ENCODE assay signal across 8 mouse cellular contexts in genomic region chr3:54154844-54155638, GRCm38 (mm10). TPM values are rescaled to one million over a fixed set of nuclear protein-coding genes. Genes with fewer than 3 reads are reported as not detected.
DNase-seq lines count a peak whose midpoint lies in the region; ATAC-seq lines count a peak whose summit lies in the region.

No protein-coding gene starts in this region.

- H3K36me3 ChIP-seq in heart, embryonic 13.5 days = no peaks in the 10 kb centered on the region

- H3K4me2 ChIP-seq in heart, embryonic 13.5 days = peak overlapping the region; percentile 90

- peak overlapping the region; percentile 69; the same call in 1 of the 2 replicates for H3K9ac ChIP-seq in heart, embryonic 13.5 days

- H3K9me3 ChIP-seq in heart, embryonic 13.5 days = no peaks in the 10 kb centered on the region

- H3K4me3 ChIP-seq in heart, embryonic 13.5 days = peak overlapping the region; percentile 57

- 2% methylated on average over 16 of the region's 16 CpGs for whole genome bisulfite sequencing in heart, embryonic 13.5 days

- H3K4me1 ChIP-seq in heart, embryonic 13.5 days = peaks cover 26% of the 10 kb centered on the region

- no peak overlapping the region for H3K27ac ChIP-seq in heart, embryonic 13.5 days (replicated peaks)

- no peak for ATAC-seq in heart, embryonic 13.5 days (ENCODE audit: extremely low read depth, insufficient number of reproducible peaks, low FRiP score, low TSS enrichment)
- no peak for ATAC-seq in erythroblast, adult 5-6 weeks (replicated peaks; ENCODE audit: low FRiP score, poor library complexity, severe bottlenecking)

- peaks cover 43% of the 10 kb centered on the region for H3K27me3 ChIP-seq in heart, embryonic 13.5 days (replicated peaks)

- no peak for DNase-seq in heart, adult 11 months
- DNase-seq in brain, adult 2 months (ENCODE audit: low read depth, low spot score) = peak; percentile 76
- peak; percentile 45 for DNase-seq in forelimb bud, embryonic 11.5 days (ENCODE audit: low read depth, low spot score)
- DNase-seq in layer of hippocampus, adult 9-11 months = peak; percentile 52
- DNase-seq in neural tube, embryonic 10.5 days (ENCODE audit: extremely low spot score, low spot score) = peak; percentile 19
- DNase-seq in gastrocnemius, adult 18-20 months (ENCODE audit: low spot score) = no peak

RNA-seq across cellular contexts. Expression of gene Trpc4, which starts 0.8 kb away (rescaled TPM):
- polyA plus RNA-seq in heart, embryonic 13.5 days (2015; fragmentation: Nextera tagmentation; extraction: Ambion mirVana) = 0.05 and 0.15 TPM in 2 replicates
- total RNA-seq in erythroblast, adult 5-6 weeks (2015; ENCODE audit: low replicate concordance) = not detected in 2 replicates
- not detected in 2 replicates for total RNA-seq in erythroblast, adult 5-6 weeks (2017; ENCODE audit: low replicate concordance)
- under 1 TPM; 0.17 to 0.18 TPM for total RNA-seq in gastrocnemius, adult 18-20 months (2021)

Comparison
In these comparisons a context has a peak if more than half of its experiments do, and no peak if none do; other contexts are left out.
1. DNase-seq: peak in brain, adult 2 months (single experiment), forelimb bud, embryonic 11.5 days (single experiment), layer of hippocampus, adult 9-11 months (single experiment) and neural tube, embryonic 10.5 days (single experiment); none in heart, adult 11 months (single experiment) and gastrocnemius, adult 18-20 months (single experiment).